Mouse (Mus musculus) intestine, embryonic 14.5 days (tissue): ENCODE measurements around the gene Il22ra1. TPM values are rescaled to one million over a fixed set of nuclear protein-coding genes. Genes with fewer than 3 reads are reported as not detected.
A peak's percentile ranks its signal among the peaks of the same experiment; 100 is the strongest.

Experiments
- ATAC-seq: fragments of 200-750 bp; cut with Nextera tagmentation; replicated peaks from 2 replicates; pipeline ENCODE4 v1.8.0; 2017; ENCODE audit warnings: low read depth, moderate number of reproducible peaks, moderate TSS enrichment, moderate library complexity; ENCODE audit not compliant: low FRiP score, low TSS enrichment
- DNase-seq: peaks from one replicate; pipeline ENCODE4 v3.0.0-alpha.2; 2018; ENCODE audit warnings: low spot score
- H3K27ac ChIP-seq: fragments of 300-500 bp; sonication (generic); 2 replicates; pipeline ENCODE4 v1.5.1; 2014; ENCODE audit warnings: low read depth, mild to moderate bottlenecking, control low read depth
- H3K27me3 ChIP-seq: fragments of 300-500 bp; sonication (generic); replicated peaks from 2 replicates; pipeline ENCODE4 v1.6.1; 2014; ENCODE audit warnings: low read length, control low read depth; ENCODE audit not compliant: control insufficient read depth, insufficient read depth
- H3K36me3 ChIP-seq: fragments of 300-500 bp; sonication (generic); 2 replicates; pipeline ENCODE4 v1.6.1; 2014; ENCODE audit warnings: low read length, control low read depth; ENCODE audit not compliant: control insufficient read depth, insufficient read depth
- H3K4me1 ChIP-seq: fragments of 300-500 bp; sonication (generic); replicated peaks from 2 replicates; pipeline ENCODE4 v1.6.1; 2014; ENCODE audit warnings: low read length, control low read depth, mixed read lengths; ENCODE audit not compliant: control insufficient read depth, insufficient read depth
- H3K4me2 ChIP-seq: fragments of 300-500 bp; sonication (generic); 2 replicates; pipeline ENCODE4 v1.6.1; 2014; ENCODE audit warnings: low read length
- H3K4me3 ChIP-seq: fragments of 300-500 bp; sonication (generic); 2 replicates; pipeline ENCODE4 v1.5.1; 2014; ENCODE audit warnings: low read depth, low read length, control low read depth, mixed read lengths
- H3K9ac ChIP-seq: fragments of 300-500 bp; sonication (generic); 2 replicates; pipeline ENCODE4 v1.6.1; 2014; ENCODE audit warnings: mild to moderate bottlenecking, low read length
- H3K9me3 ChIP-seq: fragments of 300-500 bp; sonication (generic); 2 replicates; pipeline ENCODE4 v1.6.1; 2016; ENCODE audit warnings: low read length, control low read depth; ENCODE audit not compliant: control insufficient read depth
- WGBS: fragments of 180-500 bp; shearing (Covaris S2); extraction: QIAGEN DNeasy Blood & Tissue Kit; methylation state at CpG from one replicate; pipeline ENCODE4 v1.1.7; 2014; 5-methylcytosine and 5-hydroxymethylcytosine counted together
- polyA plus RNA-seq: library from polyadenylated mRNA; unstranded; fragments of >200 nt; fragmentation: Nextera tagmentation; extraction: Ambion mirVana; gene quantifications from 2 replicates; pipeline ENCODE4 v1.2.1, GENCODE M21; 2014

The Il22ra1 gene
- polyA plus RNA-seq, 1 experiment from 2014 or later: 3.8 TPM

DNA sequence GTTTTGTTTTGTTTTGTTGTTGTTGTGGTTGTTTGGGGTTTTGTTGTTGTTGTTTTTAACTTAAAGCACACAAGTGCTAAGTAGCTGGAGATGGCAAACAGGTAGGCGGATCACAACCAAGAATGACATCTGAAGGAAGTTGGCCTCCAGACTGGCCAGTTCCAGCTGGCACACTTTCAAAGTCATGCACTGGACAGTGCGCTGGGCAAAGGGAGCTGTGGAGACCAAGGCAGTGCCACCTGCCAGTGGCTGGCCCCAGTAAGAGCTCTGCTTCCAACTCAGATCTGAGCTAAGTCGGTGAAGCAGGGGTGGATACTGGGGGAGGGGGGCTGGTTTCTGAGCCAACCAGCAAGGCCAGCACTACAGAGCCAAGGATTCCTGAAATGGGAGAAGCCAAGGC lies 39.0 kb downstream of the Il22ra1 start:
- H3K4me2 ChIP-seq: no peak overlapping the region
- H3K4me1 ChIP-seq: 0 out of 2 replicates have a peak, but pooled peaks cover 1% of the 10 kb centered on the region
- no peak for ATAC-seq
- H3K27me3 ChIP-seq: no peaks in the 10 kb centered on the region
- H3K9me3 ChIP-seq: no peaks in the 10 kb centered on the region
- no peak overlapping the region for H3K4me3 ChIP-seq
- no peak overlapping the region for H3K27ac ChIP-seq
- WGBS: 78% methylated on average over 3 of the region's 3 CpGs
- no peak for DNase-seq
- H3K36me3 ChIP-seq: no peaks in the 10 kb centered on the region
- H3K9ac ChIP-seq: no peak overlapping the region

DNA sequence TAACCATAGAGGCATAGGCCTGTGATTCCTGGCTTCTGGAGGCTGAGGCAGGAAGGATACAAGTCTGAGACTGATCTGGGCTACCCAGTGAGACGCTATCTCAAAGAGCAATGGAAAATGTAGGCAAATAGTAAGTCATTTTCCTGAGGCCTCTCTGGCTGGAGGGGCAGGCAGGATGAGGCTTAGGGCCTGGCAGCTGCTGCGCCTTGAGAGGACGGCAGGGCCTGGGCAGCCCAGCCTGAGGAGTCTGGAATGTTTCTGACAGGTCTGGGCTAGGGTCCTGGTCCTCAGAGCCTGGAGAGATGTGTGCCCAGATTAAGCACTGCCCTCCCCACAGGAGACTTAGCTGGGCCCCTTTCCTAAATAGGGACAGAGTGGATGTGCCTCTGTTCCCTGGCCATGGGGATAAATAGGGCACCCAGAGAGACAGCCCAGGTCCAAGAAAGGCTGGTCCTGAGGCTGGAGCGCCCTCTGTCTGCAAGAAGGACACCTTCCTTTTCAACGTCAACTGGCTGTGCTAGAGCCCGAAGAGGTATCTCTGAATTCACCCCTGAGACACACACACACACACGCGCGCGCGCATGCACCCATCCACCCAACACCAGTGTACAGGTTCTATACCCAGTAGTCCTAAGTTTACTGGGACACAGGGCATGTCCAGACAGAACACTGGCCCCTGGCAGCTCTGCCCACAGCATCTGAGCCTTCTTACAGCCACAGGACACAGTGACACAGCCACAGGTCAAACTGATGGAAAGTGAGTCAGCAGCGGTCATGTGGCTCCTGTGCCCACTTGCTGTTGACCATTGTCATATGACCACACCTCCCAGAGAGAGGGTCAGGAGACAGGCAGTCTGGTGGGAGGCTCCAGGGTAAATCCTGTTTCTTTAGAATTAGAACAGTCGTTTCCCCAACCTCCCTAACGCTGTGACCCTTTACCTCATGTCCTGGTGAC lies 40.9 kb downstream of the Il22ra1 start:
- Histone ChIP-seq H3K4me2 (no peak overlapping the region), H3K27ac (no peak overlapping the region), H3K9ac (no peak overlapping the region), H3K36me3 (no peaks in the 10 kb centered on the region), H3K9me3 (no peaks in the 10 kb centered on the region), H3K4me3 (no peak overlapping the region), H3K4me1 (no peaks in the 10 kb centered on the region), H3K27me3 (no peaks in the 10 kb centered on the region)
- DNase-seq: peak; percentile 64
- 57% methylated on average over 14 of the region's 14 CpGs for WGBS
- ATAC-seq: no peak

DNA sequence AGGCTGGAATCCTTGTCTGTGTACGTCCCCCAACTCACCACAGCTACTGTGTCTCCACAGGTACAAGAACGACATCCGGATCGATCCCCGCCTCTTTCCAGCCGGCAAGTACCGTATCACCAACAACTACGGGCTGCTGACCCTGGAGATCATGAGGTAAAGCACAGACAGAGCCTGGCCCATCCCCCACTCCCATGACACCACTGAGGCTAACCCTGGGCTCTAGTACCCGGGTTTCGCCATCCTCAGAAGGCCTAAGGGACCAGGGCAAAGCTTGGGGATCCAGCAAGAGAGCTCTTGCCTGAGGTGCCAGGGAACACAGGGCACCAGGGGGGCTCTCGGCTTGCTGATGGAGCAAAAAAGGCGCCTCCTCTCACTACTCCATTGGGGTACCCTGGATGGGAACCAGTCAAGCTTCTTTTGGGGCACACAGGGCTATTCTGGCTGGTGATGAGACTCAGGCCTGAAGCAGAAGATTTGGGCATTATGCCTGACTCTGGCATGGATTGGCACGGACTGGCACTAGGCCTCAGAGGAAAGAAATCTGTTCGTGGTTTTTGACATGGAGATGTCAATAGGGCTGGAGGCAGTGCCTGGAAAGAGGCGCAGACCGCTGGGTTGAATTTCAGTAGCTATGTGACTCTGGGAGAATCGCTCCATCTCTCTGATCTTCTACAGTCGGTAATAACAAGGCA lies 42.8 kb downstream of the Il22ra1 start:
- H3K4me2 ChIP-seq: no peak overlapping the region
- no peak overlapping the region for H3K4me3 ChIP-seq
- no peaks in the 10 kb centered on the region for H3K36me3 ChIP-seq
- no peaks in the 10 kb centered on the region for H3K9me3 ChIP-seq
- ATAC-seq (no peak), DNase-seq (no peak)
- no peaks in the 10 kb centered on the region for H3K4me1 ChIP-seq
- 81% methylated on average over 18 of the region's 18 CpGs for WGBS
- no peak overlapping the region for H3K27ac ChIP-seq
- no peak overlapping the region for H3K9ac ChIP-seq
- no peaks in the 10 kb centered on the region for H3K27me3 ChIP-seq

DNA sequence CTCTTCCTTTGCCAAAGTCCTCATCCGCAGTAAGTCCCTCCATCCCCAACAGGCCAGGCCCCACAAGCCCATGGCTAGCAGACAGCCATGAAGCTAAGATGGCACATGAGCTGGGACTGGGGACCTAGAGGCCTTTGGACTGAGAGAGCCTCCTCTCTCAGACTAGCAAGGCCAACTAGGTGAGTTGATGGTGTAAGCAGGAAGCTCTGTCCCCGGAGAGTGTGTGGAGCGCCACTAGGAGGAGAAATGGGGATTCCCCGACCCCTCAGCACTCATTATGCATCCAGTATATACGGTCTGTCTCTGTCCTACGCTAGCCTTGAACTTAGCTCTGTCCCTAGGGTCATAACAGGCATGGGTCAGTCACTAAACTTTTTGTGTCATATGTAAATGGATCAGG lies 43.6 kb downstream of the Il22ra1 start:
- Histone ChIP-seq H3K27me3 (no peaks in the 10 kb centered on the region), H3K4me3 (no peak overlapping the region), H3K4me1 (no peaks in the 10 kb centered on the region), H3K9me3 (no peaks in the 10 kb centered on the region), H3K36me3 (no peaks in the 10 kb centered on the region), H3K9ac (no peak overlapping the region), H3K27ac (no peak overlapping the region), H3K4me2 (no peak overlapping the region)
- 77% methylated on average over 6 of the region's 6 CpGs for WGBS
- DNase-seq (no peak), ATAC-seq (no peak)

GRCm38 (mm10) chr4:135772671-135773070 lies 44.7 kb downstream of the Il22ra1 start:
- H3K9ac ChIP-seq: no peak overlapping the region
- no peak overlapping the region for H3K4me3 ChIP-seq
- no peaks in the 10 kb centered on the region for H3K4me1 ChIP-seq
- H3K27me3 ChIP-seq: no peaks in the 10 kb centered on the region
- no peaks in the 10 kb centered on the region for H3K9me3 ChIP-seq
- 74% methylated on average over 4 of the region's 4 CpGs for WGBS
- H3K4me2 ChIP-seq: no peak overlapping the region
- no peak for DNase-seq
- no peak for ATAC-seq
- no peaks in the 10 kb centered on the region for H3K36me3 ChIP-seq
- H3K27ac ChIP-seq: no peak overlapping the region

DNA sequence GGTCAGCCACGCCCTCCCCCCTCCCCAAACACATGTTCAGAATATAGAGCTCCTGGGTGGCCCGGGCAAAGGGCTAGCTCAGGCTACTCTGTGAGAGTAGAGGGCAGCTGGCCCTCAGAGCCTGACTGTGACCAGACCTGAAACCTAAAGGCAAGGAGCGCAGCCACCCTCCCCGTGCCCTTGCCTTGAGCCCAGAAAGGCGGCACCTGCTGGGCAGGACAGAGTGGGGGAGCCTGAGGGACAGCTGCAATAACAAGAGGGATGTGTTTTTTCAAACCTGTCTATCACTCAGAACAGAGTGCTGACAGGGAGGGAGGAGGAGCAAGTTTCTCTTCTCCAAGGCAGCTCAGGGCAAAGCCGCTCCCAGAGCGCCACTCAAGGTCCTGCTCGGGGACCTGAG lies 46.5 kb downstream of the Il22ra1 start:
- 68% methylated on average over 8 of the region's 8 CpGs for WGBS
- H3K4me2 ChIP-seq: no peak overlapping the region
- no peaks in the 10 kb centered on the region for H3K4me1 ChIP-seq
- no peak for ATAC-seq
- no peak overlapping the region for H3K9ac ChIP-seq
- no peaks in the 10 kb centered on the region for H3K36me3 ChIP-seq
- DNase-seq: no peak
- H3K27me3 ChIP-seq: no peaks in the 10 kb centered on the region
- H3K27ac ChIP-seq: no peak overlapping the region
- no peak overlapping the region for H3K4me3 ChIP-seq
- H3K9me3 ChIP-seq: no peaks in the 10 kb centered on the region

GRCm38 (mm10) chr4:135776850-135777249 lies 48.9 kb downstream of the Il22ra1 start:
- no peak overlapping the region for H3K4me2 ChIP-seq
- 93% methylated on average over 4 of the region's 4 CpGs for WGBS
- no peak overlapping the region for H3K4me3 ChIP-seq
- no peaks in the 10 kb centered on the region for H3K36me3 ChIP-seq
- H3K9me3 ChIP-seq: no peaks in the 10 kb centered on the region
- H3K27ac ChIP-seq: no peak overlapping the region
- ATAC-seq (no peak), DNase-seq (no peak)
- no peak overlapping the region for H3K9ac ChIP-seq
- H3K4me1 ChIP-seq: no peaks in the 10 kb centered on the region
- H3K27me3 ChIP-seq: no peaks in the 10 kb centered on the region

- no peak for ATAC-seq
- no peak for DNase-seq
- no peak overlapping the region for H3K9ac ChIP-seq
- no peaks in the 10 kb centered on the region for H3K9me3 ChIP-seq
- no peak overlapping the region for H3K4me3 ChIP-seq
- 72% methylated on average over 9 of the region's 9 CpGs for WGBS
- H3K4me2 ChIP-seq: no peak overlapping the region
- no peaks in the 10 kb centered on the region for H3K27me3 ChIP-seq
- H3K36me3 ChIP-seq: no peaks in the 10 kb centered on the region
- H3K4me1 ChIP-seq: no peaks in the 10 kb centered on the region
- no peak overlapping the region for H3K27ac ChIP-seq
Measured at GRCm38 (mm10) chr4:135779661-135780060, 51.7 kb downstream of the Il22ra1 start.
